Mouse (Mus musculus) erythroblast, embryonic 14.5 days (primary cell): Measurements from ENCODE around the gene Sorbs2. TPM values are rescaled to one million over a fixed set of nuclear protein-coding genes. Genes with fewer than 3 reads are reported as not detected.

Experiments used
- H3K27me3 ChIP-seq: 2 replicates; pipeline ENCODE4 v1.6.1; 2012; ENCODE audit warnings: inconsistent platforms; ENCODE audit not compliant: control insufficient read depth
- H3K36me3 ChIP-seq: 2 replicates; pipeline ENCODE4 v1.6.1; 2012; ENCODE audit warnings: mild to moderate bottlenecking, inconsistent platforms; ENCODE audit not compliant: control insufficient read depth
- H3K4me1 ChIP-seq: 2 replicates; pipeline ENCODE4 v1.6.1; 2012; ENCODE audit warnings: inconsistent platforms; ENCODE audit not compliant: control insufficient read depth
- H3K4me3 ChIP-seq: replicated peaks from 2 replicates; pipeline ENCODE3; 2012; ENCODE audit warnings: moderate library complexity, mild to moderate bottlenecking, inconsistent platforms
- H3K9me3 ChIP-seq: 2 replicates; pipeline ENCODE4 v1.6.1; 2012; ENCODE audit warnings: low read length, inconsistent platforms, mixed read lengths; ENCODE audit not compliant: control insufficient read depth
- GATA1 ChIP-seq: IDR thresholded peaks from 2 replicates; pipeline ENCODE4 v1.6.1; 2012; ENCODE audit warnings: low read length, inconsistent platforms, mixed read lengths
- TAL1 ChIP-seq: IDR thresholded peaks from 3 replicates; pipeline ENCODE4 v1.6.1; 2012; ENCODE audit warnings: low read length, inconsistent platforms, mixed read lengths
- polyA plus RNA-seq: library from polyadenylated mRNA; stranded (reverse); fragments of >175 nt; gene quantifications from 2 replicates; pipeline ENCODE4 v1.2.3, GENCODE M21; 2012

The Sorbs2 gene
- polyA plus RNA-seq, 1 experiment = 0.01 TPM

DNA sequence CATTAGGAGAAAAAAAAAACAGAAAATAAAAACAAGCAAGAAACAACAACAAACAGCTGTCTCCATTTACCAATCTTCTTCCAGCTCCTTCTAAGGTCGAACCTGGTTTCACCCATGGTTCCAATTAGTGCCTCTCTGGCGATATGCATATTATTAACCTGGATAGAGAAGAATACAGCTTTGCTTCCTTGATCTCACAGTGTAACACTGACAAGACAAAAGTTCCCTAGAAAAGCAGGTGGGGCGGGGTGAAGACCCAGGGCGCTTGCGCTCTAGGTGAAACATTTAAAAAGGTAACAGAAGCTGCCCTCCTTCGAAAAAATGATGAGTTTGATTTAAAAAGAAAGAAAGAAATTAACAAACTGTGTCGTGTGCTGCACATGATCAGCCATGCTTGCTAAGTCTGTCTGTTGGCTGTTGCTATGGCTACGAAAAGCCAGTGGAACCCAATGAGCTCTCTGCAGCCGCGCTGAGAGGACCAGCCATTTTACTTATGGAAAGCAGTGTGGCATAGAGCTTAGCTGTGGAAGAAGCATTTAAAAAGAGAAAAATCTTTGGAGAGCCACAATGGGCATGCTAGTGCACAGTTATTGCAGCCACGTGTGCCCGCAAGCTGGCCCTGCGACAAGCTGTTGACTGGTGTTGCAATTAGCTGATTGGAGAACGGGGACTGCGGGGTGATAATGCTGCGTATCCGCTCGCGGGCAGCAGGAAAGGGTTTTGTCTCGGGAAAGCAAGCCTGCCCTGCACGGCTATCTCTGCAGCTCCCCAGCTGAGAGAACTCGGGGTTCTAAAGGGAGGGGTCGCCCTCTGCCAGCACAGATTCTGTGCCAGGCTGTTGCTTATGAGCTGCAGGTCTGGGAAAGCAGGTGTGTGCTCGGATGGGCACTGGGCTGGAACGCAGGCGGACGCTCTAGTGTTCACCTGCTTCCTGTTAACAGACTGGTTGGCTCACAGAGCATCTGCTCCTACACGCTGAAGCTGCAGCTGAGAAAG, 120.0 kb downstream of the Sorbs2 start:
- H3K27me3 ChIP-seq = no peaks in the 10 kb centered on the region
- no peaks in the 10 kb centered on the region for H3K9me3 ChIP-seq
- TF ChIP-seq TAL1 (no peak), GATA1 (no peak)
- no peaks in the 10 kb centered on the region for H3K36me3 ChIP-seq
- H3K4me3 ChIP-seq = peak overlapping the region; percentile 45
- no peaks in the 10 kb centered on the region for H3K4me1 ChIP-seq

DNA sequence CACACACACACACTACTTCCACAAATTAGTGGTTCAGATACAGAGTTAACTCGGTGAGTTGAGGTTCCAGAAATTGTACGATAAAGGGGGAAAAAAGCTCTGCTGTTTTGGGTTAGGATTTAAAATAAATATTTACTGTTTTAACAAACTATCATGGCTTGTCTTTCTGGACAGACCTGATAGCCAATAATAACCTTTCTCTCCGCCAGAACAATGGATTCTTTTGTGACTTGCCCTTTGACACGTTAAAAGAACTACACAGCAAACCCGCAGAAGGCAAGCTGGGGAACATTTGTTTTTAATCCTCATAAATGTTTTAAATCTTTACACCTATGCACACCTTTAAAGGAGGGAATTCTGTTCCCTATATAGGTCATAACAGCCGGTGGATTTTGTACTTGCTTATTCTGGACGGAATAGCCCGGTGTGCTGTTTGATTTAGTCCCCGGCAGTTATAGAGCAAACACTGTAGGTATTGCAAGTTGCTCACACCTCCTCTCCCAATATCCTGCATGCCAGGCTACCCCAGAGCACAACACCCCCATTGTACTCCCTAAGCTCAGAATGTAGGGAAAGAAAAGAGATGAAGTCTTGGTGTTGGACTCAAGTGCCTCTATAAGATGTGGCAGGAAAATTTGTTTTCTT, 121.0 kb downstream of the Sorbs2 start:
- no peaks in the 10 kb centered on the region for H3K36me3 ChIP-seq
- no peaks in the 10 kb centered on the region for H3K9me3 ChIP-seq
- H3K27me3 ChIP-seq = no peaks in the 10 kb centered on the region
- H3K4me1 ChIP-seq = no peaks in the 10 kb centered on the region
- peak overlapping the region; percentile 24 for H3K4me3 ChIP-seq
- TF ChIP-seq TAL1 (no peak), GATA1 (no peak)

DNA sequence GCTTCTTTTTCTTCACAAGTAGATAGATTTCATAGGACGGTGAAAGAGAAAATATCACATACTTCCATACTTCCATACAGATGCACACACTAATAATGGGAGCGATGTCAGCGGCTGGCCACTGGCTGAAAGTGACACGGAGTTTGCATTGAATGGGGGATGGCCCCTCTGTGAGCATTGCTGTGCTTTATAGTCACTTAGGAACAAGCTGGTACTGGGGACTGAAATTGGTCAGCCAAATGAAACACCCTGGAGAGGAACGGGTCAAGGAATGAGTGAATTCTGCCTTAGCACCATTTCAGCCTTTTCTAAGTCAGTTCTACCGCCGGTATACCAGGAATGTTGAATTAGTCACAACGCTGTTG, 121.5 kb downstream of the Sorbs2 start:
- H3K36me3 ChIP-seq = no peaks in the 10 kb centered on the region
- no peaks in the 10 kb centered on the region for H3K4me1 ChIP-seq
- H3K27me3 ChIP-seq = no peaks in the 10 kb centered on the region
- peak overlapping the region; percentile 32 for H3K4me3 ChIP-seq
- no peaks in the 10 kb centered on the region for H3K9me3 ChIP-seq
- no peak for TF ChIP-seq TAL1
- TF ChIP-seq GATA1 = no peak

DNA sequence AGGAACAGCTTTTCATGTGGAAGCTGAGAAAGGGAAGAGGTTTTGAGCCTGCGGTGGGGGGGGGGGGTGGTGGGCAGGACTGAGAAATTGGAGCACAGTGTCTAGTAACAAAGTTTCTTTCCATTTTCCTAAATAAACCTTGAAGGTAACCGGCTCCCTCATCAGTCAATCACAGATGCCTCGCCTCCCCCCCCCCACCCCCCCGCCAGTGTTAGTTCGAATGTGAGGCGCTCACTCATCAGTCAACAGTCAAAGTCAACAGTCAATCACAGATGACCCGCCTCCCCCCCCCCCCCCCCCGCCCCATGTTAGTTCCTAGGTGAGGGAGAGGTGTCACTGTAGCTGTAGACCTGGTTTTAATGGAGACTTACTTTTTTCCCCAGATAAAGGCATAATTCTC, 123.4 kb downstream of the Sorbs2 start:
- H3K36me3 ChIP-seq = no peaks in the 10 kb centered on the region
- H3K4me1 ChIP-seq = no peaks in the 10 kb centered on the region
- no peaks in the 10 kb centered on the region for H3K27me3 ChIP-seq
- H3K9me3 ChIP-seq = 0 out of 2 replicates have a peak, but pooled peaks cover 2% of the 10 kb centered on the region
- no peak overlapping the region for H3K4me3 ChIP-seq
- no peak for TF ChIP-seq GATA1
- TF ChIP-seq TAL1 = no peak

GRCm38 (mm10) chr8:45635155-45635554, 127.6 kb downstream of the Sorbs2 start:
- Histone ChIP-seq H3K9me3 (0 out of 2 replicates have a peak, but pooled peaks cover 2% of the 10 kb centered on the region), H3K4me1 (no peaks in the 10 kb centered on the region), H3K27me3 (no peaks in the 10 kb centered on the region), H3K36me3 (no peaks in the 10 kb centered on the region), H3K4me3 (no peak overlapping the region)
- TF ChIP-seq TAL1 = no peak
- TF ChIP-seq GATA1 = no peak

DNA sequence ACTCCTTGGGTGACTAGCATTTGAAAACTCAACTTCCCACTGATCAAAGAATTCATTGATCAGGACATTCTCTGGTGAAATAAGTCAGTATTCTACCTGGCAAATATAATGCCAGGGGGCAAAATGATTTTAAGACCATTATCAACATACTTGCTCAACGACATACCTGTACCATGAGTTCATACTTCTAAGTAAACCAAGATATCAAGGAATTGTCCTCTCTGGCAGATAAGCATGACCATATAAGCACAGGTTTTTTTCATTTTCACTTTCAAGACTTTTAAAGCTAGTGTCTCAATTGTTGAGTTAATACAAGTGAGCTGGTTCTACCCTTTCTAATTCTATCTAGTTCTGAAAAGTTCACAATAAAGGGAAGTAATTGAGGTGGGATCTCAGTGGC, 130.2 kb downstream of the Sorbs2 start:
- H3K9me3 ChIP-seq = 0 out of 2 replicates have a peak, but pooled peaks cover 2% of the 10 kb centered on the region
- H3K36me3 ChIP-seq = no peaks in the 10 kb centered on the region
- no peaks in the 10 kb centered on the region for H3K4me1 ChIP-seq
- TF ChIP-seq TAL1 (no peak), GATA1 (no peak)
- H3K27me3 ChIP-seq = no peaks in the 10 kb centered on the region
- no peak overlapping the region for H3K4me3 ChIP-seq

DNA sequence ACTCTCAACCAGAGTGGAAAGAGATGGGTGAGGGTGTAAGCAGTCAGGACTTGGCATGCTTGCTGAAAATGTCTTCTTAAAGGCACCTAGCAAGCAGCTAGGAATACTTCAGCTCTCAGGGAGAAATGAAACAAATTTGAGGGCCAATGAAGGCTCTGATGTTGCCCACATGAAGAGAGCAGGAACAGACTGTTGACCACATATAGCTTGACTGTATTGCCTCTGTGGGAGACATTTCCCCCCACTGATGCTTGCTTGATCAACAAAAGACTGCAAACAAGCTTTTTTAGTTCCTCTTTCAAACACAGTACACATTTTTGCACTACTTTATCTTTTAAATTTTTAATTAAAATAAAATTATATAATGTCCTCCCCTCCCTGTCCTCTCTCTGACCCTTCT, 131.9 kb downstream of the Sorbs2 start:
- TF ChIP-seq GATA1 (no peak), TAL1 (no peak)
- H3K9me3 ChIP-seq = 0 out of 2 replicates have a peak, but pooled peaks cover 2% of the 10 kb centered on the region

DNA sequence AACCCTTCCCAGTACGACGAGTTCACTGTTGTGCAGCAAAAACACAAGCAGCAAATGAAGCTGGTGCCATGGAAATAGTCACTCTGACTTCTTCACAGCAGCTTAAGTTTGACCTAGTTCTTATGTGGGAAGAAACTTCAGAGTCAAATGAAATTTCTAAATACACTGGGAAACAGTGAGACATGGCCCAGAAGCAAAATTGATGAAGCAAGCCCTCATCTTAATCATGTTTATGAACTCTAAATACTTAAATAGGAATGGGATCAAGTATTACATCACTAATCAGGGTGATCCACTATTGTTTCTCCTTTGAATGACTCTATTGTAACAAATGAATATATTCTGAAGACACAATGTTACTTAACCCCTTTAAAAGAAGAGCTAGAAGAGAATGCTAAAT, 137.1 kb downstream of the Sorbs2 start:
- no peaks in the 10 kb centered on the region for H3K4me1 ChIP-seq
- TF ChIP-seq GATA1 = no peak
- TF ChIP-seq TAL1 = no peak
- no peaks in the 10 kb centered on the region for H3K27me3 ChIP-seq
- no peak overlapping the region for H3K4me3 ChIP-seq
- H3K36me3 ChIP-seq = no peaks in the 10 kb centered on the region; the same call in 1 of the 2 replicates
- no peaks in the 10 kb centered on the region; the same call in 1 of the 2 replicates for H3K9me3 ChIP-seq

More for the DNA sequence above, 131.9 kb downstream of the Sorbs2 start:
- no peaks in the 10 kb centered on the region for H3K36me3 ChIP-seq
- no peak overlapping the region for H3K4me3 ChIP-seq
- H3K27me3 ChIP-seq = no peaks in the 10 kb centered on the region
- H3K4me1 ChIP-seq = no peaks in the 10 kb centered on the region

GRCm38 (mm10) chr8:45649063-45649462, 141.5 kb downstream of the Sorbs2 start:
- Histone ChIP-seq H3K36me3 (no peaks in the 10 kb centered on the region; the same call in 1 of the 2 replicates), H3K27me3 (no peaks in the 10 kb centered on the region), H3K9me3 (peaks cover 3% of the 10 kb centered on the region; the same call in 1 of the 2 replicates), H3K4me3 (no peak overlapping the region), H3K4me1 (no peaks in the 10 kb centered on the region)
- no peak for TF ChIP-seq GATA1
- no peak for TF ChIP-seq TAL1
